Mouse (Mus musculus): ENCODE results near the gene Mef2a.

Gene Mef2a

GRCm38 (mm10) chr7:67245255-67245654, 127.4 kb downstream of the Mef2a start:
- no peak for DNase-seq (ENCODE audit: low spot score in 2 of 2)

GRCm38 (mm10) chr7:67243894-67244282, 128.8 kb downstream of the Mef2a start:
- DNase-seq (ENCODE audit: low spot score in 2 of 2) = peak in 1 of 2 experiments; percentile 14

GRCm38 (mm10) chr7:67243121-67243893, 129.4 kb downstream of the Mef2a start:
- DNase-seq (ENCODE audit: low spot score in 2 of 2) = peak in 1 of 2 experiments; percentile 24

- DNase-seq (ENCODE audit: low spot score in 2 of 2) = peak in 1 of 2 experiments; percentile 20
Measured at GRCm38 (mm10) chr7:67241969-67242368, 130.7 kb downstream of the Mef2a start.

- DNase-seq (ENCODE audit: low spot score in 2 of 2) = peak in 1 of 2 experiments; percentile 20
Measured at GRCm38 (mm10) chr7:67237752-67238151, 134.9 kb downstream of the Mef2a start.

- DNase-seq (ENCODE audit: low spot score in 2 of 2) = peak in 1 of 2 experiments; percentile 20
Measured at GRCm38 (mm10) chr7:67236351-67236750, 136.3 kb downstream of the Mef2a start.

- DNase-seq (ENCODE audit: low spot score in 2 of 2) = peak in 1 of 2 experiments; percentile 43
Measured at GRCm38 (mm10) chr7:67234797-67235196, 137.9 kb downstream of the Mef2a start.

- DNase-seq (ENCODE audit: low spot score in 2 of 2) = peak in 1 of 2 experiments; percentile 22
Measured at GRCm38 (mm10) chr7:67232504-67232903, 140.2 kb downstream of the Mef2a start.

- DNase-seq (ENCODE audit: low spot score in 2 of 2) = peak; percentile 18 to 23
Measured at GRCm38 (mm10) chr7:67230640-67231140, 142.0 kb downstream of the Mef2a start.

- peak; percentile 32 to 55 for DNase-seq (ENCODE audit: low spot score in 2 of 2)
Measured at GRCm38 (mm10) chr7:67230221-67230620, 142.4 kb downstream of the Mef2a start.

GRCm38 (mm10) chr7:67229701-67230100, 143.0 kb downstream of the Mef2a start:
- DNase-seq (ENCODE audit: low spot score in 2 of 2) = peak; percentile 17 to 19

GRCm38 (mm10) chr7:67228891-67229602, 143.6 kb downstream of the Mef2a start:
- DNase-seq (ENCODE audit: low spot score in 2 of 2) = peak; percentile 29 to 38

GRCm38 (mm10) chr7:67228390-67228789, 144.3 kb downstream of the Mef2a start:
- DNase-seq (ENCODE audit: low spot score in 2 of 2) = peak in 1 of 2 experiments; percentile 16

- peak in 1 of 2 experiments; percentile 18 for DNase-seq (ENCODE audit: low spot score in 2 of 2)
Measured at GRCm38 (mm10) chr7:67227538-67227937, 145.1 kb downstream of the Mef2a start.

GRCm38 (mm10) chr7:67225943-67226625, 146.6 kb downstream of the Mef2a start:
- DNase-seq (ENCODE audit: low spot score in 2 of 2) = peak in 1 of 2 experiments; percentile 17

GRCm38 (mm10) chr7:67222220-67222862, 150.3 kb downstream of the Mef2a start, which contains the start of gene Lysmd4:
Gene Lysmd4, plus strand, starts transcription at chr7:67222544.
- peak; percentile 97 for DNase-seq (ENCODE audit: low spot score in 2 of 2)

GRCm38 (mm10) chr7:67217025-67217424, 155.6 kb downstream of the Mef2a start:
- DNase-seq (ENCODE audit: low spot score in 2 of 2) = peak in 1 of 2 experiments; percentile 47

GRCm38 (mm10) chr7:67216351-67216750, 156.3 kb downstream of the Mef2a start:
- DNase-seq (ENCODE audit: low spot score in 2 of 2) = no peak

GRCm38 (mm10) chr7:67213589-67213988, 159.1 kb downstream of the Mef2a start:
- DNase-seq (ENCODE audit: low spot score in 2 of 2) = no peak

- no peak for DNase-seq (ENCODE audit: low spot score in 2 of 2)
Measured at GRCm38 (mm10) chr7:67211971-67212370, 160.7 kb downstream of the Mef2a start.

- DNase-seq (ENCODE audit: low spot score in 2 of 2) = no peak
Measured at GRCm38 (mm10) chr7:67211341-67211740, 161.3 kb downstream of the Mef2a start.

Data from right cerebral cortex, postnatal 10 days (tissue).